Mouse (Mus musculus) C2C12 (cell line): Measurements from ENCODE around the gene Prr5.

Experiments used
- CEBPB ChIP-seq: IDR thresholded peaks from one replicate; pipeline ENCODE4 v1.6.1; 2011; ENCODE audit warnings: low read depth, mild to moderate bottlenecking, control low read depth, moderate library complexity
- CTCF ChIP-seq: IDR thresholded peaks from one replicate; pipeline ENCODE4 v1.5.1; 2011; ENCODE audit not compliant: control insufficient read depth, insufficient read depth, insufficient read length
- MAX ChIP-seq: IDR thresholded peaks from one replicate; pipeline ENCODE4 v1.6.1; 2011; ENCODE audit warnings: mild to moderate bottlenecking, control low read depth
- MYOD1 ChIP-seq: IDR thresholded peaks from one replicate; pipeline ENCODE4 v1.6.1; 2011; ENCODE audit warnings: low read depth; ENCODE audit not compliant: control insufficient read depth, insufficient read length
- MYOG ChIP-seq: IDR thresholded peaks from one replicate; pipeline ENCODE4 v1.6.1; 2011; ENCODE audit not compliant: control insufficient read depth, insufficient read length; ENCODE audit errors: extremely low read depth
- USF1 ChIP-seq: IDR thresholded peaks from one replicate; pipeline ENCODE4 v1.6.1; 2011; ENCODE audit warnings: low read depth, mild to moderate bottlenecking, control low read depth, moderate library complexity

GRCm38 (mm10) chr15:84720291-84721204 lies 51.1 kb downstream of the Prr5 start:
- no peak for TF ChIP-seq CTCF
- no peak for TF ChIP-seq MYOG
- no peak for TF ChIP-seq MAX
- TF ChIP-seq CEBPB: no peak
- TF ChIP-seq MYOD1: no peak
- no peak for TF ChIP-seq USF1
